Mouse (Mus musculus) myocyte (in vitro differentiated cells): ENCODE measurements around the gene LTO1. TPM values are rescaled to one million over a fixed set of nuclear protein-coding genes. Genes with fewer than 3 reads are reported as not detected.

ENCODE experiments used
- H3K27me3 ChIP-seq: one replicate; pipeline ENCODE4 v1.6.1; 2011; ENCODE audit not compliant: control insufficient read depth, insufficient read depth, insufficient read length
- H3K36me3 ChIP-seq: one replicate; pipeline ENCODE4 v1.6.1; 2011; ENCODE audit not compliant: control insufficient read depth, insufficient read depth
- H3K4me2 ChIP-seq: one replicate; pipeline ENCODE4 v1.6.1; 2011; ENCODE audit warnings: low read depth, control low read depth
- H3K4me3 ChIP-seq: one replicate; pipeline ENCODE4 v1.5.1; 2011; ENCODE audit warnings: mild to moderate bottlenecking, control low read depth, moderate library complexity
- H3K79me2 ChIP-seq: one replicate; pipeline ENCODE4 v1.6.1; 2011; ENCODE audit not compliant: control insufficient read depth, insufficient read depth
- H3ac ChIP-seq: one replicate; pipeline ENCODE4 v1.6.1; 2011; ENCODE audit not compliant: control insufficient read depth, insufficient read length
- CEBPB ChIP-seq: IDR thresholded peaks from 2 replicates; pipeline ENCODE4 v1.6.1; 2011; ENCODE audit warnings: mild to moderate bottlenecking, moderate library complexity; ENCODE audit not compliant: poor library complexity, insufficient read depth, severe bottlenecking
- E2F4 ChIP-seq: IDR thresholded peaks from one replicate; pipeline ENCODE4 v1.6.1; 2011; ENCODE audit warnings: mild to moderate bottlenecking, control low read depth, moderate library complexity; ENCODE audit not compliant: insufficient read depth
- MAX ChIP-seq: IDR thresholded peaks from one replicate; pipeline ENCODE4 v1.6.1; 2011; ENCODE audit warnings: low read depth, mild to moderate bottlenecking, control low read depth
- MYOD1 ChIP-seq, 3 experiments: IDR thresholded peaks; one replicate each; pipeline ENCODE4 v1.6.1; 2011; ENCODE audit warnings: control low read depth in 2 of 3, low read depth in 2 of 3, mild to moderate bottlenecking in 2 of 3, moderate library complexity in 1 of 3; ENCODE audit not compliant: insufficient read length in 2 of 3, control insufficient read depth in 1 of 3
- MYOG ChIP-seq, 3 experiments: IDR thresholded peaks; one replicate each; pipeline ENCODE4 v1.6.1; 2011; ENCODE audit warnings: control low read depth in 2 of 3, low read depth in 2 of 3, mild to moderate bottlenecking in 2 of 3; ENCODE audit not compliant: insufficient read length in 2 of 3, control insufficient read depth in 1 of 3, insufficient read depth in 1 of 3
- POLR2A ChIP-seq: IDR thresholded peaks from one replicate; pipeline ENCODE4 v1.6.1; 2011; ENCODE audit warnings: low read depth, mild to moderate bottlenecking, control low read depth, moderate library complexity; ENCODE audit not compliant: insufficient read length
- POLR2AphosphoS2 ChIP-seq: IDR thresholded peaks from one replicate; pipeline ENCODE4 v1.6.1; 2011; ENCODE audit warnings: low read depth, control low read depth; ENCODE audit not compliant: insufficient read length
- REST ChIP-seq: IDR thresholded peaks from one replicate; pipeline ENCODE4 v1.6.1; 2011; ENCODE audit warnings: mild to moderate bottlenecking, control low read depth, moderate library complexity; ENCODE audit not compliant: insufficient read depth, insufficient read length
- SRF ChIP-seq: IDR thresholded peaks from one replicate; pipeline ENCODE4 v1.6.1; 2011; ENCODE audit warnings: low read depth; ENCODE audit not compliant: control insufficient read depth, insufficient read length
- TCF12 ChIP-seq: IDR thresholded peaks from one replicate; pipeline ENCODE4 v1.6.1; 2011; ENCODE audit warnings: mild to moderate bottlenecking, control low read depth; ENCODE audit not compliant: poor library complexity, insufficient read depth, severe bottlenecking
- TCF3 ChIP-seq: IDR thresholded peaks from one replicate; pipeline ENCODE4 v1.6.1; 2011; ENCODE audit warnings: low read depth, control low read depth; ENCODE audit not compliant: insufficient read length
- USF1 ChIP-seq: IDR thresholded peaks from one replicate; pipeline ENCODE4 v1.6.1; 2011; ENCODE audit warnings: low read depth, mild to moderate bottlenecking, control low read depth, moderate library complexity
- polyA plus RNA-seq: library from polyadenylated mRNA; unstranded; fragments of >200 nt; fragmentation: generic; extraction: Trizol; gene quantifications from one replicate; pipeline ENCODE4 v1.2.1, GENCODE M21; 2012; ENCODE audit warnings: missing spikeins

LTO1 gene
- polyA plus RNA-seq, 1 experiment, result 15.4 TPM

DNA sequence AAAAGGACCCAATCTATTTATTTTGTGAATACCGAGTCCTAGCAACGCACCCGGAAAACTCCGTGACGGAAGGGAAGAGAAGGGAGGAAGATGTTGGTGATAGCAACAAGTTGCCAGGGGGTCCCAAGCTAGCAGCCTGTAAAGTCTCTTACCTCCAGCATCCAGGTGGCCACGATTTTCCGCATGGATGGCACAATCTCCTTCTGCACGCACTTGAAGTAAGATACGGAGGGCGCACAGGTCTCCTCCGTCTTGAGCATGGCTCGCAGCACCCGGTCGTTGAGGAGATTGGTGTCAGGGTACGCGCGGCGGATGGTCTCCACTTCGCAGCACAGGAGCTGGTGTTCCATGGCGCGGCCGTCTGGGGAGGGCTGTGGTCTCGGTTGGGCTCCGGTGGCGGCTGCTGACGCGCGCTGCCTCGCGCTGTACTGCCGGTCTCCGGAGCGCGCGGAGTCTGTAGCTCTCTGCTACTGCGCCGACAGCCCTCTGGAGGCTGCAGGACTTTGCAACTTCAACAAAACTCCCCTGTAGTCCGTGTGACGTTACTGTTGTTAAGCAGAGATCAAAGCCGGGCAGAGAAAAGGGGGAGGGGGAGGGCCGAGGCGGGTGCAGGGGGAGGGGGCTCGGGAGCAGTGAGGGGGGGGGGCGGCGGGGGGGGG is 24.6 kb downstream of the LTO1 start, which contains the start of gene Ccnd1:
Ccnd1 (minus strand) TSS at position 582 of the 659 bp plus-strand sequence.
- no peaks in the 10 kb centered on the region for H3K27me3 ChIP-seq
- peak within 1 kb of the TSS; percentile 71 for H3K4me3 ChIP-seq
- H3ac ChIP-seq, result peak within 1 kb of the TSS; percentile 12
- H3K4me2 ChIP-seq, result peak within 1 kb of the TSS; percentile 95
- H3K36me3 ChIP-seq, result no peaks in the 10 kb centered on the region
- H3K79me2 ChIP-seq, result peaks cover 26% of the 10 kb centered on the region
- peak; percentile 68 for TF ChIP-seq POLR2AphosphoS2
- no peak for TF ChIP-seq USF1
- peak; percentile 71 for TF ChIP-seq POLR2A
- TF ChIP-seq CEBPB, result no peak
- TF ChIP-seq MYOD1 (IDR thresholded peaks at IDR 0.05; ENCODE audit: control insufficient read depth in 1 of 3, insufficient read length in 2 of 3, low read depth in 2 of 3), result no peak
- no peak for TF ChIP-seq REST
- no peak for TF ChIP-seq TCF3
- no peak for TF ChIP-seq SRF
- TF ChIP-seq E2F4, result peak; percentile 12
- TF ChIP-seq MYOG (IDR thresholded peaks at IDR 0.05; ENCODE audit: control insufficient read depth in 1 of 3, insufficient read depth in 1 of 3, insufficient read length in 2 of 3, low read depth in 2 of 3), result no peak
- no peak for TF ChIP-seq MAX
- TF ChIP-seq TCF12, result no peak

DNA sequence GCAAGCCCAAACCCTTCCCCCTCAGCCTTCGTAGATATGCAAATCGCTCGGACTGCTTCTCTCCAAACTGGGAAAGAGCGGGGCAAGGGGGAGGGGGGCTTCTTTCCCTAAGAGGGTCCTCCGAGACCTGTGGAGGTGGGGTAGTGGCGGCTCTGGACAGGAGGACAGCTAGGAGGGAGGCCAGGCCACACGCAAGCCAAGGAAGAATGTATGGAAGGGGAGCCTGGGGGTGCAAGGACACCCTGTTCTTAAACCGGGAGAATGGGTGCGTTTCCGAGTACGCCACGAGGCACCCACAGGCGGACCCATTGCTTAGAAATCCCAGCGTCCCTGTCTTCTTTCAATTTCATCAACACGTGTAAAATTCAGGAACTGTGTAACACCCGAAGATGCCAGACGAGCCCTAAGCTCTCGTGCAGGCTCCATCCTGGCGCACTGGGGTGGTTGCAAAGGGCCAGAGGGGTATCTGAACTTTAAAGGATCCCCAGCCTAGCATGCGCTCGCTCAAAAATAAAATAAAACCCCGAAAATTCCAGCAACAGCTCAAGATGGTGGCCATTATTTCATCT is 25.2 kb downstream of the LTO1 start:
- Histone ChIP-seq H3K4me3 (peak overlapping the region; percentile 71), H3ac (peak overlapping the region; percentile 12), H3K27me3 (no peaks in the 10 kb centered on the region), H3K4me2 (peak overlapping the region; percentile 95), H3K36me3 (no peaks in the 10 kb centered on the region), H3K79me2 (peaks cover 26% of the 10 kb centered on the region)
- TF ChIP-seq TCF12, result no peak
- TF ChIP-seq TCF3, result no peak
- no peak for TF ChIP-seq REST
- TF ChIP-seq SRF, result no peak
- no peak for TF ChIP-seq E2F4
- no peak for TF ChIP-seq MYOG (IDR thresholded peaks at IDR 0.05; ENCODE audit: control insufficient read depth in 1 of 3, insufficient read depth in 1 of 3, insufficient read length in 2 of 3, low read depth in 2 of 3)
- TF ChIP-seq MAX, result no peak
- TF ChIP-seq CEBPB, result no peak
- TF ChIP-seq MYOD1 (IDR thresholded peaks at IDR 0.05; ENCODE audit: control insufficient read depth in 1 of 3, insufficient read length in 2 of 3, low read depth in 2 of 3), result no peak
- TF ChIP-seq POLR2AphosphoS2, result no peak
- no peak for TF ChIP-seq USF1
- no peak for TF ChIP-seq POLR2A

DNA sequence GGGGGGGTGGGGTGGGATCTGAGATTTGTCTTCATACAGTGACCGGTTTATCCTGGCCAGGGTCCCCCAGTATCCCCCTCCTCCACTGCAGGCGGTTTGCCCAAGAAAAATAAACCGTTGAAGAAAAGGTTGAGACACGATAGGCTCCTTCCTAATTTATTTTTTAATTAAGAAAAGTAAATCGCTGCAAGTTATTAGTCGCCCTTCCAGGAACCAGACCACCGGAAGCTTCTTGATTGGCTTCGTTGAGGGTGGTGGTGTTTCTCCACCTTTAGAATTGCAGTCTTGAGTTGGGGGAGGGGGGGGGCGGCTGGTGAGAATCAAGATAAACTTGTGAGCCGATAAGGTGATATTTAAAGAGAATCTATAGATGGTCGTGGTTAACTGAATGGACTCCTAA is 25.7 kb downstream of the LTO1 start:
- Histone ChIP-seq H3K36me3 (no peaks in the 10 kb centered on the region), H3K79me2 (peaks cover 26% of the 10 kb centered on the region), H3K4me3 (peak overlapping the region; percentile 71)

DNA sequence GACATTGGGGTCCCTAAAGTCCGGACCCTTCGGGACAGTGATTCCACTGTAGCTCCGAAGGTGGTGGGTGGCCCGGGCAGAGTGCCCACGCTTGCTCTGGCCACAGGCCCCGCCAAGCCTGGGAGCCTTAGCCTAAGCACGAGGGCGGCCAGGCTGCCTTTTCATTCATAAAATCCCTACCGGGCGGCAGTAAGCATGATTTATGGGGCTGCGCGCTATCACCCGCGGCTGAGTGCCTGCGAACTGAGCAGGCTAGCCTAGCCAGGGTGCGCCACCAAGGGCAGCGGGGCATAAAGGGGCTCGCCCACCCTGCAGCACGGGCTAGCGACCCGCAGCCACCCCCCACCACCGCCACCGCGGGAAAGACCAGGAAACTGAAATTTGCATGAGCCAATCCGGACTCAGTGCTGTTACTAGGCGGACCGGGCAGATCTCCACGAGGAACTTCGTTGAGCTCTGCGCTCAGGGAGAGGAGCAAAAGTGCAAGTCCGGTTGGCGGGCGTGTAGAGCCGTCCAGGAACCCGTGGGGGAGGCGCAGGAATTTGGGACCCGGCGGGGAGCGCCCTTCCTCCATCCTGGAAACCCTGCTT is 26.4 kb downstream of the LTO1 start:
- TF ChIP-seq E2F4 (no peak), POLR2A (peak; percentile 13), MYOD1 (IDR thresholded peaks at IDR 0.05; ENCODE audit: control insufficient read depth in 1 of 3, insufficient read length in 2 of 3, low read depth in 2 of 3) (no peak)

More for the DNA sequence above, 25.7 kb downstream of the LTO1 start:
- no peak for TF ChIP-seq POLR2A
- TF ChIP-seq USF1, result no peak
- TF ChIP-seq REST, result no peak
- no peak for TF ChIP-seq CEBPB
- TF ChIP-seq E2F4, result no peak
- TF ChIP-seq MAX, result no peak
- TF ChIP-seq MYOG (IDR thresholded peaks at IDR 0.05; ENCODE audit: control insufficient read depth in 1 of 3, insufficient read depth in 1 of 3, insufficient read length in 2 of 3, low read depth in 2 of 3), result no peak
- TF ChIP-seq SRF, result no peak
- TF ChIP-seq MYOD1 (IDR thresholded peaks at IDR 0.05; ENCODE audit: control insufficient read depth in 1 of 3, insufficient read length in 2 of 3, low read depth in 2 of 3), result no peak
- Histone ChIP-seq H3K27me3 (no peaks in the 10 kb centered on the region), H3K4me2 (peak overlapping the region; percentile 95), H3ac (no peak overlapping the region)

More for the DNA sequence above, 26.4 kb downstream of the LTO1 start:
- Histone ChIP-seq H3K4me2 (peak overlapping the region; percentile 95), H3K79me2 (peaks cover 26% of the 10 kb centered on the region), H3ac (no peak overlapping the region), H3K36me3 (no peaks in the 10 kb centered on the region), H3K4me3 (peak overlapping the region; percentile 71), H3K27me3 (no peaks in the 10 kb centered on the region)
